Mouse (Mus musculus): ENCODE measurements at regions not wholly inside any gene's neighbourhood (a gene's known extent, or its start where the extent isn't known, plus 50 kb on each side); places are given as distances from the start of the nearest gene placed in this dataset.

DNA sequence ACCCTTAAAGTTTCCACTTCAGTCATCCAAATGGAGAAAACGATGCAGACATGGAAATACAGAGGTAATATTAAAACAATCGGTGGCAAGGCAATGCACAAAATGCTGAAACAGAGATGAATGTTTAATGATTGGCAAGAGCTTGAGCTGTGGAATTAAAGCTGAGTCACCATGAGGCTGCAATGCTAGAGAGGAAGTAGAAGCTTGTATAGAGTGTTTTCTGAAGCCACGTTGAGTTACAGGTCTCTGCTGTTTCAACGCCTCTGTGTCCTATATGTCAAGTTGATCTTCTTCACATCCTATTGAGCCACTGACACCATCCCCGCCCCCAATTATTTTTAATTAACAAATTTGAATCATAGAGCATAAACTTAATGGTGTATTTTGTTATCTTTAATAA is 261.0 kb upstream of the Ctnnd2 start:
- in situ Hi-C loops (cut with MboI, MseI): loop anchor here (10.0 kb wide), 1 partner anchor 927 kb away; no protein-coding TSS in a partner anchor

Measured in T-helper 2 cell (primary cell).